Mouse (Mus musculus): ENCODE results near the gene Gm8247.
"Not testable (repeated sequence)": the region's sequence is repeated elsewhere in the genome, so short reads cannot be mapped to it uniquely, and the experiment has no call there.

DNA sequence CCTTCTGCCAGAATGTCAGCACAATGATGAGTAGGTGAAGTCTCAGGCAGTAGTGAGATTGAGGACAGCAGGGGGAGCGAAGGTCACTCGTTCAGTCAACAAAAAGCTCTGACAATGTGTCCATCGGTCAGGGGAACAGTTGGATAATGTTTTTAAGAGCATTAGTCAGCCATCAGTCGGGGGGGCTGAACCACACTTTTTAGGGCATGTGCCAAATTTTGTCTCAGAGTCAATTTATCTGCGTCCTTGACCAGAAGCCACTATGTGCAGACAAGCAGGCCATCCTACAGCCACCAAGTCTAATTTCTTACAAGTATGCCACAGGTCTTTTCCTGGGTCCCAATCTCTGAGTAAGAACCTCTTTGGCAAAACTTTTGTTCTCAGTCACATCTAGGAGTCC, 35.0 kb upstream of the Gm8247 start:
- not testable (repeated sequence) for TF ChIP-seq POLR2A (IDR thresholded peaks at IDR 0.05; ENCODE audit: borderline replicate concordance, extremely low read depth, insufficient read depth, insufficient read length, poor library complexity, severe bottlenecking); CTCF (IDR thresholded peaks at IDR 0.05; ENCODE audit: borderline replicate concordance, extremely low read depth, insufficient read depth, insufficient read length)
